Mouse (Mus musculus) liver, embryonic 16.5 days (tissue): Measurements from ENCODE around the gene Crb3. TPM values are rescaled to one million over a fixed set of nuclear protein-coding genes. Genes with fewer than 3 reads are reported as not detected.

ENCODE experiments used
- ATAC-seq: fragments of 200-750 bp; cut with Nextera tagmentation; 2 replicates; pipeline ENCODE4 v1.8.0; 2017; ENCODE audit warnings: low read depth, mild to moderate bottlenecking, moderate number of reproducible peaks, moderate library complexity
- H3K27ac ChIP-seq: fragments of 300-500 bp; sonication (generic); 2 replicates; pipeline ENCODE4 v1.5.1; 2014; ENCODE audit warnings: mild to moderate bottlenecking, low read length
- H3K27me3 ChIP-seq: fragments of 300-500 bp; sonication (generic); 2 replicates; pipeline ENCODE4 v1.6.1; 2014; ENCODE audit warnings: low read depth, low read length, mixed read lengths; ENCODE audit not compliant: control insufficient read depth, insufficient read depth
- H3K36me3 ChIP-seq: fragments of 300-500 bp; sonication (generic); 2 replicates; pipeline ENCODE4 v1.6.1; 2014; ENCODE audit warnings: mild to moderate bottlenecking; ENCODE audit not compliant: control insufficient read depth, insufficient read depth
- H3K4me1 ChIP-seq: fragments of 300-500 bp; sonication (generic); 2 replicates; pipeline ENCODE4 v1.6.1; 2014; ENCODE audit warnings: low read depth, low read length, mixed read lengths; ENCODE audit not compliant: control insufficient read depth
- H3K4me2 ChIP-seq: fragments of 300-500 bp; sonication (generic); 2 replicates; pipeline ENCODE4 v1.6.1; 2014; ENCODE audit warnings: low read depth, low read length, mixed read lengths
- H3K4me3 ChIP-seq: fragments of 300-500 bp; sonication (generic); 2 replicates; pipeline ENCODE4 v1.5.1; 2014; ENCODE audit warnings: low read depth, mild to moderate bottlenecking, low read length
- H3K9ac ChIP-seq: fragments of 300-500 bp; sonication (generic); 2 replicates; pipeline ENCODE4 v1.6.1; 2014; ENCODE audit warnings: low read depth, low read length
- H3K9me3 ChIP-seq: fragments of 300-500 bp; sonication (generic); replicated peaks from 2 replicates; pipeline ENCODE4 v1.6.1; 2016; ENCODE audit warnings: low read length; ENCODE audit not compliant: control insufficient read depth
- WGBS: fragments of 180-500 bp; shearing (Covaris S2); extraction: QIAGEN DNeasy Blood & Tissue Kit; methylation state at CpG from one replicate; pipeline ENCODE4 v1.1.7; 2014; ENCODE audit not compliant: insufficient replicate concordance; 5-methylcytosine and 5-hydroxymethylcytosine counted together
- polyA plus RNA-seq: library from polyadenylated mRNA; unstranded; fragments of >200 nt; fragmentation: Nextera tagmentation; extraction: Ambion mirVana; gene quantifications from 2 replicates; pipeline ENCODE4 v1.2.1, GENCODE M21; 2015

Gene Crb3
- polyA plus RNA-seq: 12.1 and 13.1 TPM in 2 replicates

DNA sequence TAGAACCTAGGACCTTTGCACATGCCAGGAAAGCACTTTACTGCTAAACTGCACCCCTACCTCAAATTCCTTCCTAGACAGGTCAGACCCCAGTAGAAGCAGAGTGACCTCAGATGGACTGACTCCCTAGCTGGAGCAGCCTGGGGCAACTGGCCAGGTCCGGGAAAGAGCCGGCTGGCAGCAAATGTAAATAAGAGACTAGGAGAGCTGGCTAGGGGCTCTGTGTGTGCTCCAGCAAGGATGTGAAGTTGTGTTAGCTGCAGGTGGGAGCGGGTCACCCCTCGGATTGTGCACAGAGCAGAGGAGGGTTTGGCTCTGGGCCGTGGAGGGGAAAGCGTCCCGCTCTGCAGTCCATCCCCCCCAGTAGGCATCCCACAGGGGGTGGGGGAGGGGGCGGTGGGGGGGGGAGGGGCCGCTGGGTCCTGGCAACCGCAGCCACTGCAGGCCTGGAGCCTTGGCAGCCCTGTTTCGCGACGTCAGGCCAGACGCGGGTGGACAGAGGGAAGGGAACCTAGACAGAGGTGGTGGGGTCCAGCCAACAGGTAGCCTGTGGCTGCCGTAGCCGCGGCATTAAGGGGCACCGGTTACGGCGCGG lies at the start of gene Crb3:
TSS of gene Crb3 (plus strand) at position 215 of the 595 bp plus-strand sequence.
- 4% methylated on average over 21 of the region's 22 CpGs for WGBS
- peaks cover 19% of the 10 kb centered on the region for H3K4me1 ChIP-seq
- H3K4me2 ChIP-seq: peak within 1 kb of the TSS; percentile 90
- peak within 1 kb of the TSS; percentile 75 for H3K27ac ChIP-seq
- H3K36me3 ChIP-seq: no peaks in the 10 kb centered on the region
- no peaks in the 10 kb centered on the region for H3K9me3 ChIP-seq
- peak within 1 kb of the TSS; percentile 65 for H3K4me3 ChIP-seq
- peaks cover 45% of the 10 kb centered on the region for H3K27me3 ChIP-seq
- ATAC-seq: no peak
- peak within 1 kb of the TSS; percentile 63 for H3K9ac ChIP-seq

DNA sequence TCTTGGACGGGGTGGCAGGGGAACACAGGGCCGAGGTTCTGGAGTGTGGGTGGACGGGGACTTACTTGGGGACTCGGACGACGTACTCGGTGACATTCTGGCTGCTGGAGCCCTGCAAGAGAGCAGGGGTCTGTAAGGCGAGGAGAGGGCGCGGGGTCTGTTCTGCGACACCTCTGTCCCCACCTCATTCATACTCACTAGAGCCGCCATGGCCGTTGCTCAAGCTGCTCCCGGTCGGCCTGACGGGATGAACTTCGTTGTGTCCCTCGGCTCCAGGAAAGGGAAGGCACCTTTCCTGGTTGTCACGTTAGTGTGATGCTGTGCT lies 48.0 kb upstream of the Crb3 start:
- H3K4me2 ChIP-seq: peak overlapping the region; percentile 82
- peak; percentile 48 for ATAC-seq
- peak overlapping the region; percentile 68 for H3K4me3 ChIP-seq
- peak overlapping the region; percentile 84 for H3K9ac ChIP-seq
- H3K36me3 ChIP-seq: peaks cover 22% of the 10 kb centered on the region
- H3K9me3 ChIP-seq: no peaks in the 10 kb centered on the region
- 0% methylated on average over 19 of the region's 19 CpGs for WGBS
- peaks cover 21% of the 10 kb centered on the region for H3K4me1 ChIP-seq
- H3K27ac ChIP-seq: peak overlapping the region; percentile 73
- no peaks in the 10 kb centered on the region for H3K27me3 ChIP-seq

DNA sequence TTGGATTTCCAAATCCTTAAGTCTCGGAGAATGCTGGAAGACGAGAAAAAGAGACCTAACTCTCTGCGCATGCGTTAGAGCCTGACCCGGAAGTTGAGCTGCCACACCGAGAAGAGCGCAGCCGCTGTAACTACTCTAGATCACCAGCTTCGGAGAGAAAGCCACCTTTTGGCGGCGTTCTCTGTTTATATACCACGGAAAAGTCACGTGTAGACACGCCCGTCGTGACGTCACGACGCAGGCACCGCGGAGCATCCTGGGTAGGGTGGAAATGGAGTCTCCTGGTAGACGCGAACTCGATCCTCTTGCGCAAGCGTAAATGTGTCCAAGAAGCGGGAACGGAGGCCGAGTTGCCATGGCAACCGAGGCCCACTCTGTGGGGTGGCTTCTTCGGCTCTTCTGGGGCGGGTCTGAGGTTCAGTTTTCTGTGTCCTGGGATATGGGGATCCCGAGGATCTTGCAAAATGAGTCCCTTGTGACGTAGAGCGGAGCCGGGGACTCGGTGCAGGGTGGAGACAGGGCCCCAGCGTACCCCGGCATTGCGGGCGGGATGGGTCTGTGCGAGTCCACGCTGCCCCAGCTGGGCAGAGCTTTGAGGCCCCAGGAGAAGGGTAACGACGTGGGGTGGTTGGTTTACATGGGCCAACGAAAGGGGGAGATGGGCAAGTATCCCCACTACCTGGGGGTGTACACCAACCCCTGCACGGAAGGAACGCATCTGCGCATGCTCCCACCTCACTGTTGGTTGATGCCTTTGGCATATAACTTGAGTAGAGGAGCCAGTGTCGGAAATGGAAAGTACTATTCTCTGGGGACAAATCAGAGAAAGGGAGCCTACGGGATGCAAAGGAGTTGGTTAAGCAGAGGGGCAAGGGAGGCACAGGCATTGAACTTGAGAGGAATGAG lies 47.4 kb upstream of the Crb3 start, which contains the start of the genes Gtf2f1 and Gm17949:
TSS of gene Gtf2f1 (minus strand) at position 53 of the 906 bp plus-strand sequence.
TSS of gene Gm17949 (plus strand) at position 234 of the 906 bp plus-strand sequence.
- Histone ChIP-seq H3K9me3 (no peaks in the 10 kb centered on the region), H3K27ac (peak within 1 kb of the TSS; percentile 74), H3K27me3 (no peaks in the 10 kb centered on the region), H3K4me2 (peak within 1 kb of the TSS; percentile 82), H3K9ac (peak within 1 kb of the TSS; percentile 84), H3K4me3 (peak within 1 kb of the TSS; percentile 68), H3K4me1 (peaks cover 21% of the 10 kb centered on the region), H3K36me3 (peaks cover 18% of the 10 kb centered on the region)
- WGBS: under 1% methylated on average over 51 of the region's 51 CpGs
- ATAC-seq: peak; percentile 89

GRCm38 (mm10) chr17:57012245-57012795 lies 46.6 kb upstream of the Crb3 start:
- H3K4me3 ChIP-seq: peak overlapping the region; percentile 68
- H3K27ac ChIP-seq: peak overlapping the region; percentile 74
- no peaks in the 10 kb centered on the region for H3K27me3 ChIP-seq
- H3K4me2 ChIP-seq: peak overlapping the region; percentile 82
- no peak for ATAC-seq
- no peaks in the 10 kb centered on the region for H3K9me3 ChIP-seq
- H3K36me3 ChIP-seq: peaks cover 10% of the 10 kb centered on the region
- no peak overlapping the region for H3K9ac ChIP-seq
- peaks cover 21% of the 10 kb centered on the region for H3K4me1 ChIP-seq
- 67% methylated on average over 13 of the region's 13 CpGs for WGBS

- Histone ChIP-seq H3K27me3 (no peaks in the 10 kb centered on the region), H3K27ac (peak overlapping the region; percentile 51), H3K9ac (0 out of 2 replicates have a peak overlapping the region, but pooled peaks have one; percentile 4), H3K9me3 (no peaks in the 10 kb centered on the region), H3K4me1 (peaks cover 34% of the 10 kb centered on the region), H3K36me3 (peaks cover 32% of the 10 kb centered on the region), H3K4me3 (no peak overlapping the region), H3K4me2 (0 out of 2 replicates have a peak overlapping the region, but pooled peaks have one; percentile 7)
- peak; percentile 82 for ATAC-seq
- WGBS: 28% methylated on average over 2 of the region's 2 CpGs
These were observed 39.2 kb upstream of the Crb3 start for GRCm38 (mm10) chr17:57019693-57020092.

GRCm38 (mm10) chr17:57020960-57021359 lies 37.9 kb upstream of the Crb3 start:
- no peaks in the 10 kb centered on the region for H3K27me3 ChIP-seq
- WGBS: 29% methylated on average over 5 of the region's 5 CpGs
- H3K4me2 ChIP-seq: no peak overlapping the region
- peaks cover 34% of the 10 kb centered on the region for H3K4me1 ChIP-seq
- H3K27ac ChIP-seq: peak overlapping the region; percentile 51
- H3K4me3 ChIP-seq: no peak overlapping the region
- H3K9me3 ChIP-seq: no peaks in the 10 kb centered on the region
- H3K9ac ChIP-seq: no peak overlapping the region
- H3K36me3 ChIP-seq: peaks cover 45% of the 10 kb centered on the region
- peak; percentile 52 for ATAC-seq

DNA sequence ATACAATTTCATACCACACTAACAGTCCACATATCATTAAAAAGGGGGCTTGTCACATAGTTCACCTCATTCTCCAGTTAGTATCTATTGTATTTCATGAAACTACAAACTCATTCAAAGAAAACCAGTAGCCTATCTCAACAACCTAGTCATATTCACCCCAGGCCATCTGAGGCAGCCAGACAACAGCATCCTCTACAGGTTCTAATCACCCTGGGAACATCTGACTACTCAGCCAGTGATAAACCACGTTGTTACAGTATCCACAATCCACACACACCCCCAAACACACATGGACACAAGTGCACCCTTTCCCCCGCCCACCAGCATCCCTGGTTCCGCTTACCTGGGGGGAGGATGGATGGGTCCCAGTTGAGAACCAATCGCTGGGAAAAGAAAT lies 31.4 kb upstream of the Crb3 start:
- Histone ChIP-seq H3K36me3 (peaks cover 61% of the 10 kb centered on the region), H3K27me3 (no peaks in the 10 kb centered on the region), H3K4me3 (no peak overlapping the region), H3K9ac (no peak overlapping the region), H3K27ac (no peak overlapping the region), H3K9me3 (no peaks in the 10 kb centered on the region), H3K4me2 (no peak overlapping the region), H3K4me1 (peaks cover 42% of the 10 kb centered on the region)
- ATAC-seq: no peak
- 67% methylated on average over 4 of the region's 4 CpGs for WGBS

DNA sequence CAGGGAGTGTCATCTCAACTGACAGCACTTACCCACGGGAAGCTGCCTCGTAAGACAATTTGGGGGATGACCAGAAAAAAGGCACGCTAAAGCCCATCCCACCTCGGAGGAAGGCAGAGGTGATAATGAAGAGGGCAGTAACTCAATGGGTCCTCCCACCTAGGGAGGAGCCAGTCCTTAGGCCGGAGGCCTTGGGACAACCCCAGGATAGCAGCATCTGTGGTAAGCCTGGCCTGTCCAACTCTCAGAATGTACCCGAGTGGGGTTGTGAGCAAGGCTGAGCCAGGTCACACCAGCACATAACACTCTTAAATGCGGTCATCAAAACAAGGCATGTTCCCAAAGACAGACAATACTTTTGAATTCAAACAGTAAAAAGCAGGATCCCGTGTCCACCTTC lies 29.2 kb upstream of the Crb3 start:
- peak overlapping the region; percentile 89 for H3K4me2 ChIP-seq
- peaks cover 47% of the 10 kb centered on the region for H3K4me1 ChIP-seq
- H3K4me3 ChIP-seq: peak overlapping the region; percentile 96
- H3K27ac ChIP-seq: peak overlapping the region; percentile 94
- no peak for ATAC-seq
- peak overlapping the region; percentile 99 for H3K9ac ChIP-seq
- no peaks in the 10 kb centered on the region for H3K9me3 ChIP-seq
- 12% methylated on average over 8 of the region's 8 CpGs for WGBS
- H3K36me3 ChIP-seq: peaks cover 39% of the 10 kb centered on the region
- no peaks in the 10 kb centered on the region for H3K27me3 ChIP-seq
